Mouse (Mus musculus) embryo, embryonic 10 days (tissue): ENCODE data around the gene Gtf2a2.

ENCODE experiments used
- DNase-seq: peaks from one replicate; pipeline ENCODE4 v3.0.0-alpha.2; 2015; ENCODE audit warnings: low spot score

Gtf2a2 gene

DNA sequence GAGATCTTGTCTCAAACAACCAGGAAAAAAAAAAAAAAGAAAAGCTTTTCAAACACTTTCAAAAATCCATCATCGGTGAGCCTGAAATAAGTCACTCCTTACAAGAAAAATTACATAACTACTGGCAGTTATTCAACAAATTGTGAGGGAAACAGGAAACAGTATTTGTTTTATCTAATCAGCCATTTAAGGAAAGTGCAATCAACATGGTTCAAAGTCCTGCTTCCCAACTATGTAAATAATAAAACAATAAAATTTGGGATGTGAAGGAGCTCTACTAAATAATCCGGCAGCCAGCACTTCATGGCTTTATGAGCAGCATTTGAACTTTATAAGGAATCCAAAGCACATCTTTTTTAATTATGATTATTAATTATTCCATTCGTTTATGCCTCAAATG is 49.7 kb downstream of the Gtf2a2 start:
- no peak for DNase-seq

GRCm38 (mm10) chr9:70067497-70067896 is 55.1 kb downstream of the Gtf2a2 start:
- DNase-seq: no peak

DNA sequence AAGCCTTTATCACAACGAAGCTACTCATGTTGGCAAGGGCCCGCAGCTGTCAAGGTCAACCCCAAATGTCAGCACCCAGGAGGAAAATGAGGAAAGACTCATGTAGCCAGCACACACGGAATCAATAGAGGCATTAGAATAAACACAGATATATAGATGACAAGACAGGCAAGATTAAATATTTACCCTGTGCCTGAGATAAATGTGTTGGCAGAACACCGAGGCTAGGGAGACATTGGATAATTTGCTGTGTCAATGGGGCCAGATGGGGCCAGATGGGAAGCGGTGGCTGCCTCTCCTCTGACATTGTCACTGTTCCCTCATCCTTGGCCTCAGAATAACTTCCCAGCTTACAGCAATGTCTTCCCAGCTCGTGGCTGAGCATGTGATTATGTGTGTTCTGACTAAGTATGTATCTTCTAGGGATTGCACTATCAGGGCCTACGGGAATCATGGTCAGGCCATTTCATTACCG is 57.6 kb downstream of the Gtf2a2 start:
- DNase-seq: no peak

DNA sequence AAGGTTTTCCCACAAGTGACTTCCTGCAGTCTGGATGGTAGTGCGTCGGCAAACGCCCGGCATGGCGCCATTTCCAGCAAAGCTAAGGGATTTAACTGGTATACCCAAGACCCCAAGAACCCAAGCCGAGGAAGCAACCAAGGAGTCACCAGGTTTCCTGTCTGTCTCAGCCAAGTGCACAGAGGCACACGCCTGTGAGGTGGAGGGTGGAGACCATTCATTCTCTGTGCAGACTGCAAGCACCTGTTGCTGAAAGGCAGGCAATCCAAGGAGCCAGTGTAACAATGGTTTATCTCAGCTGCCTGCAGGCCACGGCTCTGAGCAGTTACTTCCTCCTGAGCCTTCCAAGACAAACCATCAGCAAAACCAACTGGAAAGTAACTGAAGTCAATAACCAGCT is 60.0 kb downstream of the Gtf2a2 start:
- DNase-seq: no peak
